Mouse (Mus musculus): ENCODE measurements around the gene Ppm1l. TPM values are rescaled to one million over a fixed set of nuclear protein-coding genes. Genes with fewer than 3 reads are reported as not detected.

Ppm1l gene
- polyA plus RNA-seq, 1 experiment from 2014 or later = 19.3 TPM

- no peaks in the 10 kb centered on the region for H3K9me3 ChIP-seq (replicated peaks; ENCODE audit: control insufficient read depth, low read length, poor library complexity, severe bottlenecking)
- H3K4me2 ChIP-seq (ENCODE audit: low read length) = no peak overlapping the region
- H3K36me3 ChIP-seq (ENCODE audit: control insufficient read depth, insufficient read depth, low read length) = no peaks in the 10 kb centered on the region
- no peak overlapping the region for H3K27ac ChIP-seq (ENCODE audit: low read length)
- no peak overlapping the region for H3K4me3 ChIP-seq (ENCODE audit: low read depth, low read length)
- ATAC-seq = no peak
- H3K9ac ChIP-seq (ENCODE audit: low read depth, low read length) = no peak overlapping the region
- 58% methylated on average over 1 of the region's 1 CpGs for WGBS
- no peaks in the 10 kb centered on the region for H3K4me1 ChIP-seq (ENCODE audit: control insufficient read depth, insufficient read depth, low read length)
- no peaks in the 10 kb centered on the region for H3K27me3 ChIP-seq (ENCODE audit: control insufficient read depth, insufficient read depth, low read depth, low read length)
These were observed 145.3 kb downstream of the Ppm1l start for GRCm38 (mm10) chr3:69461956-69462355.

GRCm38 (mm10) chr3:69465751-69466150, 149.1 kb downstream of the Ppm1l start:
- WGBS = over 99% methylated on average over 4 of the region's 4 CpGs
- no peaks in the 10 kb centered on the region for H3K9me3 ChIP-seq (replicated peaks; ENCODE audit: control insufficient read depth, low read length, poor library complexity, severe bottlenecking)
- H3K4me2 ChIP-seq (ENCODE audit: low read length) = no peak overlapping the region
- no peaks in the 10 kb centered on the region for H3K27me3 ChIP-seq (ENCODE audit: control insufficient read depth, insufficient read depth, low read depth, low read length)
- no peak overlapping the region for H3K4me3 ChIP-seq (ENCODE audit: low read depth, low read length)
- H3K4me1 ChIP-seq (ENCODE audit: control insufficient read depth, insufficient read depth, low read length) = peaks cover 19% of the 10 kb centered on the region
- H3K36me3 ChIP-seq (ENCODE audit: control insufficient read depth, insufficient read depth, low read length) = no peaks in the 10 kb centered on the region
- no peak overlapping the region for H3K27ac ChIP-seq (ENCODE audit: low read length)
- ATAC-seq = no peak
- no peak overlapping the region for H3K9ac ChIP-seq (ENCODE audit: low read depth, low read length)

- peaks cover 19% of the 10 kb centered on the region for H3K4me1 ChIP-seq (ENCODE audit: control insufficient read depth, insufficient read depth, low read length)
- H3K9ac ChIP-seq (ENCODE audit: low read depth, low read length) = no peak overlapping the region
- 41% methylated on average over 9 of the region's 9 CpGs for WGBS
- no peaks in the 10 kb centered on the region for H3K27me3 ChIP-seq (ENCODE audit: control insufficient read depth, insufficient read depth, low read depth, low read length)
- no peak overlapping the region for H3K4me2 ChIP-seq (ENCODE audit: low read length)
- H3K4me3 ChIP-seq (ENCODE audit: low read depth, low read length) = no peak overlapping the region
- no peaks in the 10 kb centered on the region for H3K36me3 ChIP-seq (ENCODE audit: control insufficient read depth, insufficient read depth, low read length)
- no peak for ATAC-seq
- H3K27ac ChIP-seq (ENCODE audit: low read length) = no peak overlapping the region; the same call in 1 of the 2 replicates
- H3K9me3 ChIP-seq (replicated peaks; ENCODE audit: control insufficient read depth, low read length, poor library complexity, severe bottlenecking) = no peaks in the 10 kb centered on the region
These were observed 151.8 kb downstream of the Ppm1l start for GRCm38 (mm10) chr3:69468280-69469008.

- peak; percentile 76 for ATAC-seq
- Histone ChIP-seq H3K9ac (ENCODE audit: low read depth, low read length) (no peak overlapping the region), H3K36me3 (ENCODE audit: control insufficient read depth, insufficient read depth, low read length) (no peaks in the 10 kb centered on the region), H3K4me2 (ENCODE audit: low read length) (no peak overlapping the region), H3K4me1 (ENCODE audit: control insufficient read depth, insufficient read depth, low read length) (peaks cover 19% of the 10 kb centered on the region), H3K9me3 (replicated peaks; ENCODE audit: control insufficient read depth, low read length, poor library complexity, severe bottlenecking) (no peaks in the 10 kb centered on the region), H3K4me3 (ENCODE audit: low read depth, low read length) (no peak overlapping the region), H3K27ac (ENCODE audit: low read length) (no peak overlapping the region; the same call in 1 of the 2 replicates), H3K27me3 (ENCODE audit: control insufficient read depth, insufficient read depth, low read depth, low read length) (no peaks in the 10 kb centered on the region)
- WGBS = 12% methylated on average over 6 of the region's 6 CpGs
These were observed 152.9 kb downstream of the Ppm1l start for GRCm38 (mm10) chr3:69469463-69470141.

GRCm38 (mm10) chr3:69470142-69470796, 153.6 kb downstream of the Ppm1l start:
- Histone ChIP-seq H3K4me1 (ENCODE audit: control insufficient read depth, insufficient read depth, low read length) (peaks cover 19% of the 10 kb centered on the region), H3K36me3 (ENCODE audit: control insufficient read depth, insufficient read depth, low read length) (no peaks in the 10 kb centered on the region), H3K4me2 (ENCODE audit: low read length) (no peak overlapping the region), H3K9me3 (replicated peaks; ENCODE audit: control insufficient read depth, low read length, poor library complexity, severe bottlenecking) (no peaks in the 10 kb centered on the region), H3K9ac (ENCODE audit: low read depth, low read length) (no peak overlapping the region), H3K27ac (ENCODE audit: low read length) (no peak overlapping the region), H3K4me3 (ENCODE audit: low read depth, low read length) (no peak overlapping the region), H3K27me3 (ENCODE audit: control insufficient read depth, insufficient read depth, low read depth, low read length) (no peaks in the 10 kb centered on the region)
- WGBS = 50% methylated on average over 11 of the region's 11 CpGs
- peak; percentile 74 for ATAC-seq

GRCm38 (mm10) chr3:69475850-69476450, 159.3 kb downstream of the Ppm1l start:
- no peaks in the 10 kb centered on the region for H3K36me3 ChIP-seq (ENCODE audit: control insufficient read depth, insufficient read depth, low read length)
- 70% methylated on average over 12 of the region's 12 CpGs for WGBS
- no peak overlapping the region for H3K9ac ChIP-seq (ENCODE audit: low read depth, low read length)
- H3K27ac ChIP-seq (ENCODE audit: low read length) = no peak overlapping the region
- H3K4me2 ChIP-seq (ENCODE audit: low read length) = no peak overlapping the region
- no peaks in the 10 kb centered on the region for H3K9me3 ChIP-seq (replicated peaks; ENCODE audit: control insufficient read depth, low read length, poor library complexity, severe bottlenecking)
- no peak for ATAC-seq
- no peaks in the 10 kb centered on the region for H3K27me3 ChIP-seq (ENCODE audit: control insufficient read depth, insufficient read depth, low read depth, low read length)
- no peaks in the 10 kb centered on the region for H3K4me1 ChIP-seq (ENCODE audit: control insufficient read depth, insufficient read depth, low read length)
- H3K4me3 ChIP-seq (ENCODE audit: low read depth, low read length) = no peak overlapping the region

- no peaks in the 10 kb centered on the region for H3K36me3 ChIP-seq (ENCODE audit: control insufficient read depth, insufficient read depth, low read length)
- H3K9ac ChIP-seq (ENCODE audit: low read depth, low read length) = no peak overlapping the region
- ATAC-seq = no peak
- H3K27ac ChIP-seq (ENCODE audit: low read length) = no peak overlapping the region
- WGBS = 70% methylated on average over 3 of the region's 3 CpGs
- H3K4me2 ChIP-seq (ENCODE audit: low read length) = no peak overlapping the region
- no peaks in the 10 kb centered on the region for H3K4me1 ChIP-seq (ENCODE audit: control insufficient read depth, insufficient read depth, low read length)
- no peaks in the 10 kb centered on the region for H3K27me3 ChIP-seq (ENCODE audit: control insufficient read depth, insufficient read depth, low read depth, low read length)
- H3K4me3 ChIP-seq (ENCODE audit: low read depth, low read length) = no peak overlapping the region
- no peaks in the 10 kb centered on the region for H3K9me3 ChIP-seq (replicated peaks; ENCODE audit: control insufficient read depth, low read length, poor library complexity, severe bottlenecking)
These were observed 163.3 kb downstream of the Ppm1l start for GRCm38 (mm10) chr3:69479937-69480336.

- Histone ChIP-seq H3K4me1 (ENCODE audit: control insufficient read depth, insufficient read depth, low read length) (no peaks in the 10 kb centered on the region), H3K9me3 (replicated peaks; ENCODE audit: control insufficient read depth, low read length, poor library complexity, severe bottlenecking) (no peaks in the 10 kb centered on the region), H3K27me3 (ENCODE audit: control insufficient read depth, insufficient read depth, low read depth, low read length) (no peaks in the 10 kb centered on the region), H3K9ac (ENCODE audit: low read depth, low read length) (no peak overlapping the region), H3K27ac (ENCODE audit: low read length) (no peak overlapping the region), H3K4me2 (ENCODE audit: low read length) (no peak overlapping the region), H3K4me3 (ENCODE audit: low read depth, low read length) (no peak overlapping the region), H3K36me3 (ENCODE audit: control insufficient read depth, insufficient read depth, low read length) (no peaks in the 10 kb centered on the region)
- 36% methylated on average over 4 of the region's 4 CpGs for WGBS
- peak; percentile 66 for ATAC-seq
These were observed 165.2 kb downstream of the Ppm1l start for GRCm38 (mm10) chr3:69481835-69482234.
